Mouse (Mus musculus): ENCODE measurements around the gene Csrp2. TPM values are rescaled to one million over a fixed set of nuclear protein-coding genes. Genes with fewer than 3 reads are reported as not detected.

The Csrp2 gene
- polyA plus RNA-seq, 1 experiment from 2014 or later: 196 TPM

GRCm38 (mm10) chr10:110952937-110953451 lies 33.4 kb downstream of the Csrp2 start:
- Histone ChIP-seq H3K36me3 (ENCODE audit: control insufficient read depth, insufficient read depth) (peaks cover 20% of the 10 kb centered on the region), H3K4me2 (ENCODE audit: low read length) (no peak overlapping the region), H3K27me3 (replicated peaks; ENCODE audit: control insufficient read depth, insufficient read depth, low read length) (no peaks in the 10 kb centered on the region), H3K4me3 (replicated peaks; ENCODE audit: low read length) (no peak overlapping the region), H3K4me1 (replicated peaks; ENCODE audit: control insufficient read depth, insufficient read depth, low read length) (0 out of 2 replicates have a peak, but pooled peaks cover 4% of the 10 kb centered on the region), H3K9me3 (ENCODE audit: control insufficient read depth, low read length) (no peaks in the 10 kb centered on the region), H3K9ac (replicated peaks; ENCODE audit: low read depth, low read length) (no peak overlapping the region), H3K27ac (ENCODE audit: low read length) (no peak overlapping the region)
- peak; percentile 84; the same call in 1 of the 2 replicates for ATAC-seq
- 60% methylated on average over 9 of the region's 9 CpGs for WGBS

GRCm38 (mm10) chr10:110958879-110959278 lies 39.3 kb downstream of the Csrp2 start:
- WGBS: 95% methylated on average over 6 of the region's 6 CpGs

DNA sequence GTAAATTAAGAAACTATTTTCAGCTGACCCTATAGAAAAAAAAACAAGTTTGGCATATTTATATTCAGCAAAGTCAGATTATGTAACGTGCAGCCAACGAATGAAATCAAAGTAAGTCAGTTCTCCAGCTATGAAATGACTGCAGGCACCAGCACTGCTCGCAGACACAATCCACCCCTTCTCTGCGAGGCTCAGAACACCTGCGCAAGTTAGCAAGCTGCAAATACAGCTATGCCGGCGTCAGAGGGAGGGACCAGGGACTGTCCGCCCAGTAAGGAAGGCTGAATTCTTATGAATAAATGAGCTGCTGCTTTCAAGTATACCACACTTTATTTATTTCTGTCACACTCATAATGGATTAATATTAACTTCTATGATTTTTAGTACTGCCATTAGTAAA lies 40.2 kb downstream of the Csrp2 start:
- Histone ChIP-seq H3K4me2 (ENCODE audit: low read length) (no peak overlapping the region), H3K4me3 (replicated peaks; ENCODE audit: low read length) (no peak overlapping the region)
- WGBS: 92% methylated on average over 8 of the region's 8 CpGs

More at GRCm38 (mm10) chr10:110958879-110959278, 39.3 kb downstream of the Csrp2 start:
- no peak for ATAC-seq
- Histone ChIP-seq H3K9ac (replicated peaks; ENCODE audit: low read depth, low read length) (no peak overlapping the region), H3K9me3 (ENCODE audit: control insufficient read depth, low read length) (no peaks in the 10 kb centered on the region), H3K36me3 (ENCODE audit: control insufficient read depth, insufficient read depth) (peaks cover 24% of the 10 kb centered on the region), H3K4me1 (replicated peaks; ENCODE audit: control insufficient read depth, insufficient read depth, low read length) (no peaks in the 10 kb centered on the region), H3K27ac (ENCODE audit: low read length) (no peak overlapping the region), H3K4me2 (ENCODE audit: low read length) (no peak overlapping the region), H3K4me3 (replicated peaks; ENCODE audit: low read length) (no peak overlapping the region), H3K27me3 (replicated peaks; ENCODE audit: control insufficient read depth, insufficient read depth, low read length) (no peaks in the 10 kb centered on the region)

GRCm38 (mm10) chr10:110960841-110961240 lies 41.3 kb downstream of the Csrp2 start:
- Histone ChIP-seq H3K4me1 (replicated peaks; ENCODE audit: control insufficient read depth, insufficient read depth, low read length) (no peaks in the 10 kb centered on the region), H3K27ac (ENCODE audit: low read length) (no peak overlapping the region), H3K9me3 (ENCODE audit: control insufficient read depth, low read length) (no peaks in the 10 kb centered on the region), H3K9ac (replicated peaks; ENCODE audit: low read depth, low read length) (no peak overlapping the region), H3K27me3 (replicated peaks; ENCODE audit: control insufficient read depth, insufficient read depth, low read length) (no peaks in the 10 kb centered on the region), H3K36me3 (ENCODE audit: control insufficient read depth, insufficient read depth) (peaks cover 15% of the 10 kb centered on the region), H3K4me2 (ENCODE audit: low read length) (no peak overlapping the region), H3K4me3 (replicated peaks; ENCODE audit: low read length) (no peak overlapping the region)
- WGBS: 94% methylated on average over 6 of the region's 6 CpGs
- no peak for ATAC-seq

More for the DNA sequence above, 40.2 kb downstream of the Csrp2 start:
- Histone ChIP-seq H3K4me1 (replicated peaks; ENCODE audit: control insufficient read depth, insufficient read depth, low read length) (no peaks in the 10 kb centered on the region), H3K27ac (ENCODE audit: low read length) (no peak overlapping the region), H3K9ac (replicated peaks; ENCODE audit: low read depth, low read length) (no peak overlapping the region), H3K27me3 (replicated peaks; ENCODE audit: control insufficient read depth, insufficient read depth, low read length) (no peaks in the 10 kb centered on the region), H3K9me3 (ENCODE audit: control insufficient read depth, low read length) (no peaks in the 10 kb centered on the region), H3K36me3 (ENCODE audit: control insufficient read depth, insufficient read depth) (peaks cover 23% of the 10 kb centered on the region)
- ATAC-seq: no peak

GRCm38 (mm10) chr10:110962172-110962571 lies 42.6 kb downstream of the Csrp2 start:
- 36% methylated on average over 1 of the region's 1 CpGs for WGBS

GRCm38 (mm10) chr10:110971044-110971443 lies 51.5 kb downstream of the Csrp2 start:
- Histone ChIP-seq H3K27ac (ENCODE audit: low read length) (no peak overlapping the region), H3K4me2 (ENCODE audit: low read length) (no peak overlapping the region), H3K4me1 (replicated peaks; ENCODE audit: control insufficient read depth, insufficient read depth, low read length) (no peaks in the 10 kb centered on the region), H3K9ac (replicated peaks; ENCODE audit: low read depth, low read length) (no peak overlapping the region), H3K9me3 (ENCODE audit: control insufficient read depth, low read length) (no peaks in the 10 kb centered on the region), H3K36me3 (ENCODE audit: control insufficient read depth, insufficient read depth) (peaks cover 9% of the 10 kb centered on the region), H3K4me3 (replicated peaks; ENCODE audit: low read length) (no peak overlapping the region), H3K27me3 (replicated peaks; ENCODE audit: control insufficient read depth, insufficient read depth, low read length) (no peaks in the 10 kb centered on the region)
- no peak for ATAC-seq
- WGBS: 90% methylated on average over 3 of the region's 3 CpGs

More at GRCm38 (mm10) chr10:110962172-110962571, 42.6 kb downstream of the Csrp2 start:
- Histone ChIP-seq H3K4me1 (replicated peaks; ENCODE audit: control insufficient read depth, insufficient read depth, low read length) (no peaks in the 10 kb centered on the region), H3K36me3 (ENCODE audit: control insufficient read depth, insufficient read depth) (peaks cover 15% of the 10 kb centered on the region), H3K27ac (ENCODE audit: low read length) (no peak overlapping the region), H3K9ac (replicated peaks; ENCODE audit: low read depth, low read length) (no peak overlapping the region), H3K4me2 (ENCODE audit: low read length) (no peak overlapping the region), H3K9me3 (ENCODE audit: control insufficient read depth, low read length) (no peaks in the 10 kb centered on the region), H3K27me3 (replicated peaks; ENCODE audit: control insufficient read depth, insufficient read depth, low read length) (no peaks in the 10 kb centered on the region), H3K4me3 (replicated peaks; ENCODE audit: low read length) (no peak overlapping the region)
- no peak for ATAC-seq

DNA sequence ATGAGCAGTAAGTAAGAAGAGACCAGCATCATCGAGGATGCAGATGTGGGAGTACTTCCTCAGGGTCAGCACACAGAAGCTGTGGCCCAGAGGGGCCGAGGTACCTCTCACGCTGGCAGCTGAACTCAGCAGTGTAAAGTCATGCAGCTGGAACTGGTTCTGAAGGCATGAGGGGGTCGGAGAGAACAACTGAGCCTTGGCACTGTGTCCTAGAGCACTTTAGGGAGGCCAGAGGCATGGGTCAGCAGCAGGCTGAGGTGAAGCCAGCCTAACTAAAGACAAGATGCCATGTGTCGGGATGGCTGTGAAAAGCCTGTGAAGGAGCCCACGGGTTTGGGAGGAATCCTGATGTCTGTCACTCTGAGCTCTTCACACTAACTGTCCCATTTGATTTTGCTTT lies 51.9 kb downstream of the Csrp2 start:
- Histone ChIP-seq H3K9ac (replicated peaks; ENCODE audit: low read depth, low read length) (no peak overlapping the region), H3K9me3 (ENCODE audit: control insufficient read depth, low read length) (no peaks in the 10 kb centered on the region), H3K36me3 (ENCODE audit: control insufficient read depth, insufficient read depth) (peaks cover 9% of the 10 kb centered on the region), H3K4me1 (replicated peaks; ENCODE audit: control insufficient read depth, insufficient read depth, low read length) (no peaks in the 10 kb centered on the region), H3K4me3 (replicated peaks; ENCODE audit: low read length) (no peak overlapping the region), H3K4me2 (ENCODE audit: low read length) (no peak overlapping the region), H3K27ac (ENCODE audit: low read length) (no peak overlapping the region), H3K27me3 (replicated peaks; ENCODE audit: control insufficient read depth, insufficient read depth, low read length) (no peaks in the 10 kb centered on the region)
- ATAC-seq: no peak
- WGBS: 94% methylated on average over 6 of the region's 6 CpGs

DNA sequence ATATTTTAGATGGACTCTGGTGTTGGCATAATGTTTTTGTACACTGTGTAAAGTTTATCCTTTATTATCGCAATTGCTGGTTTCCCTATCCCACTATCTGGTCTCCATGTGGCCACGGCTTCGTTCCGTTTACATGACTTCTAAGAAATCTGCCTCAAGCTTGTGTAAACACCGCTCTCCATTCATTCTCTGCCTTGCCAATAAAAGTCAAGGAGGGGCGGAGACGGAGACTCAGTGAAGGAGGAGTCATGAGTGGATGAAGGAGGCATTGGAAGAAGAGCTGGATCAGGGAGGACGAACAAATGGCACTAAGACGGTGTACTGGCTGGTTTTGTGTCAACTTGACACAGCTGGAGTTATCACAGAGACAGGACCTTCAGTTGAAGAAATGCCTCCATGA lies 52.4 kb downstream of the Csrp2 start:
- Histone ChIP-seq H3K4me2 (ENCODE audit: low read length) (no peak overlapping the region), H3K27me3 (replicated peaks; ENCODE audit: control insufficient read depth, insufficient read depth, low read length) (no peaks in the 10 kb centered on the region), H3K27ac (ENCODE audit: low read length) (no peak overlapping the region), H3K4me3 (replicated peaks; ENCODE audit: low read length) (no peak overlapping the region), H3K4me1 (replicated peaks; ENCODE audit: control insufficient read depth, insufficient read depth, low read length) (no peaks in the 10 kb centered on the region), H3K36me3 (ENCODE audit: control insufficient read depth, insufficient read depth) (peaks cover 9% of the 10 kb centered on the region), H3K9me3 (ENCODE audit: control insufficient read depth, low read length) (no peaks in the 10 kb centered on the region), H3K9ac (replicated peaks; ENCODE audit: low read depth, low read length) (no peak overlapping the region)
- ATAC-seq: no peak
- WGBS: 89% methylated on average over 9 of the region's 9 CpGs

- H3K9ac ChIP-seq (replicated peaks; ENCODE audit: low read depth, low read length): no peak overlapping the region
- H3K4me3 ChIP-seq (replicated peaks; ENCODE audit: low read length): no peak overlapping the region
- H3K9me3 ChIP-seq (ENCODE audit: control insufficient read depth, low read length): no peaks in the 10 kb centered on the region
- H3K27me3 ChIP-seq (replicated peaks; ENCODE audit: control insufficient read depth, insufficient read depth, low read length): no peaks in the 10 kb centered on the region
- no peak overlapping the region for H3K27ac ChIP-seq (ENCODE audit: low read length)
- ATAC-seq: peak; percentile 57; the same call in 1 of the 2 replicates
- H3K4me1 ChIP-seq (replicated peaks; ENCODE audit: control insufficient read depth, insufficient read depth, low read length): no peaks in the 10 kb centered on the region
- WGBS: 54% methylated on average over 3 of the region's 3 CpGs
- peaks cover 9% of the 10 kb centered on the region for H3K36me3 ChIP-seq (ENCODE audit: control insufficient read depth, insufficient read depth)
- no peak overlapping the region for H3K4me2 ChIP-seq (ENCODE audit: low read length)
Observed at GRCm38 (mm10) chr10:110974463-110974862, 54.9 kb downstream of the Csrp2 start.

DNA sequence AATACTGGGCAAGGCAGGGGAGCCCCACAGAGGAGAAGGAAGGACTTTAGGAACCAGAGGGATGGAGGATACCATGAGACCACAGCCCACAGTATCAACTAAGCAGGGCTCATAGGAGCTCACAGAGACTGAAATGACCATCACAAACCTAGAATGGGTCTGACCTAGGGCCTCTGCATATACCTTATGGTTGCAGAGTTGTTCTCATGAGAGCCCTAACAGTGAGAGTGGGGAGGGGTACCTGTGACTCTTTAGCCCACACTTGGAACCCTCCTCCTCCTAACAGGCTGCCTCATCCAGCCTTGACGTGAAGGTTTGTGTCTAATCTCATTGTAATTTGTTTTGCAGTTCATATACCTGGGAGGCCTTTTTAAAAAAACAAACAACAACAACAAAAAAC lies 55.3 kb downstream of the Csrp2 start:
- Histone ChIP-seq H3K27ac (ENCODE audit: low read length) (no peak overlapping the region), H3K4me2 (ENCODE audit: low read length) (no peak overlapping the region), H3K9ac (replicated peaks; ENCODE audit: low read depth, low read length) (no peak overlapping the region), H3K4me1 (replicated peaks; ENCODE audit: control insufficient read depth, insufficient read depth, low read length) (no peaks in the 10 kb centered on the region), H3K9me3 (ENCODE audit: control insufficient read depth, low read length) (no peaks in the 10 kb centered on the region), H3K36me3 (ENCODE audit: control insufficient read depth, insufficient read depth) (peaks cover 9% of the 10 kb centered on the region), H3K4me3 (replicated peaks; ENCODE audit: low read length) (no peak overlapping the region), H3K27me3 (replicated peaks; ENCODE audit: control insufficient read depth, insufficient read depth, low read length) (no peaks in the 10 kb centered on the region)
- ATAC-seq: no peak
- 87% methylated on average over 1 of the region's 1 CpGs for WGBS
